Mouse (Mus musculus): ENCODE data around the gene Slc4a1ap.

DNA sequence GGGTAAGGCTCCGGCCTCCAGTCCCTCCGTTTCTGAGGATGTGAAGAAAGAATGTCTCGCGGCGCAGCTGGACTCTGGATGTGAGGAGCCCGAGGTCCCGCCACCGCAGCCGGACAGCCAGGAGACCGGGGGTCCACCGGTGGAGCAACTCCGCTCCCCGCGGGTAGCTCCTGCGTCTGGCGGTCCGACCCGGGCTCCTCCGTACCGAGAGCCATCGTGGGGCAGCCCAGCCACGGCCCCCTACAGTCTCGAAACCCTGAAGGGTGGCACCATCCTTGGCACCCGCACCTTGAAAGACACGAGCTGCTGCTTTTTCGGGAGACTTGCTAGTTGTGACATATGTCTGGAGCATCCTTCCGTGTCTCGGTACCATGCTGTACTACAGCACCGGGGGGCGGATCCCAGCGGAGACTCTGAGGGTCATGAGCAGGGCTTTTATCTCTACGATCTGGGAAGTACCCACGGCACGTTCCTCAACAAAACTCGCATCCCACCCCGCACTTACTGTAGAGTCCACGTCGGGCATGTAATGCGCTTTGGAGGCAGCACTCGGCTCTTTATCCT is 404 bp downstream of the Slc4a1ap start:
- TF ChIP-seq CTCF (IDR thresholded peaks at IDR 0.05; ENCODE audit: low read depth, low read length), result no peak
- no peak for TF ChIP-seq TAL1 (conservative IDR thresholded peaks at IDR 0.05; ENCODE audit: low read depth, low read length)
- TF ChIP-seq POLR2AphosphoS5 (IDR thresholded peaks at IDR 0.05; ENCODE audit: insufficient replicate concordance, low read depth, low read length), result no peak
- no peak for TF ChIP-seq GATA1 (IDR thresholded peaks at IDR 0.05; ENCODE audit: borderline replicate concordance, low read length)
- TF ChIP-seq GATA2 (IDR thresholded peaks at IDR 0.05; ENCODE audit: borderline replicate concordance, low read depth, low read length), result no peak
